Mouse (Mus musculus) ES-Bruce4 (cell line): Measurements from ENCODE around the gene Gsg1l2. TPM values are rescaled to one million over a fixed set of nuclear protein-coding genes. Genes with fewer than 3 reads are reported as not detected.

Experiments used
- H3K27ac ChIP-seq: 2 replicates; pipeline ENCODE4 v1.5.1; 2012; ENCODE audit warnings: low read length, inconsistent platforms; ENCODE audit not compliant: insufficient read depth
- H3K27me3 ChIP-seq: 2 replicates; pipeline ENCODE4 v1.6.1; 2012; ENCODE audit warnings: mild to moderate bottlenecking, low read length, inconsistent platforms; ENCODE audit not compliant: control insufficient read depth, poor library complexity, insufficient read depth, severe bottlenecking
- H3K36me3 ChIP-seq: 2 replicates; pipeline ENCODE4 v1.6.1; 2012; ENCODE audit warnings: inconsistent platforms, mild to moderate bottlenecking, low read length, moderate library complexity; ENCODE audit not compliant: control insufficient read depth, poor library complexity, insufficient read depth, severe bottlenecking
- H3K4me1 ChIP-seq: one replicate; pipeline ENCODE4 v1.8.1; 2011; ENCODE audit warnings: low read length; ENCODE audit not compliant: control insufficient read depth, insufficient read depth
- H3K4me3 ChIP-seq: 2 replicates; pipeline ENCODE4 v1.5.1; 2011; ENCODE audit warnings: low read depth, mild to moderate bottlenecking, low read length
- H3K9ac ChIP-seq: 2 replicates; pipeline ENCODE4 v1.6.1; 2012; ENCODE audit warnings: low read depth, mild to moderate bottlenecking, inconsistent platforms; ENCODE audit not compliant: poor library complexity, severe bottlenecking
- H3K9me3 ChIP-seq: replicated peaks from 2 replicates; pipeline ENCODE4 v1.6.1; 2012; ENCODE audit warnings: mild to moderate bottlenecking, low read length, inconsistent platforms; ENCODE audit not compliant: control insufficient read depth, poor library complexity, insufficient read depth, severe bottlenecking
- CTCF ChIP-seq: IDR thresholded peaks from one replicate; pipeline ENCODE4 v1.8.1; 2011; ENCODE audit warnings: low read depth, low read length
- EP300 ChIP-seq: IDR thresholded peaks from 2 replicates; pipeline ENCODE4 v1.6.1; 2011; ENCODE audit warnings: low read depth, low read length; ENCODE audit not compliant: insufficient read depth
- POLR2A ChIP-seq: IDR thresholded peaks from one replicate; pipeline ENCODE4 v1.8.1; 2011; ENCODE audit warnings: low read length; ENCODE audit not compliant: insufficient read depth
- polyA plus RNA-seq: library from polyadenylated mRNA; stranded (reverse); fragments of >200 nt; gene quantifications from 2 replicates; pipeline ENCODE4 v1.2.4, GENCODE M21; 2011; ENCODE audit warnings: low read depth; ENCODE audit not compliant: missing spikeins, insufficient read depth, insufficient read length

Gene Gsg1l2
- not detected in 2 replicates for polyA plus RNA-seq

- H3K9ac ChIP-seq = no peak within 1 kb of the TSS
- H3K36me3 ChIP-seq = no peaks in the 10 kb centered on the region
- no peak within 1 kb of the TSS for H3K27ac ChIP-seq
- H3K9me3 ChIP-seq = no peaks in the 10 kb centered on the region
- H3K27me3 ChIP-seq = no peaks in the 10 kb centered on the region
- TF ChIP-seq POLR2A (no peak), CTCF (no peak), EP300 (no peak)
- H3K4me3 ChIP-seq = no peak within 1 kb of the TSS
- H3K4me1 ChIP-seq = no peaks in the 10 kb centered on the region
Observed at GRCm38 (mm10) chr11:67774379-67774778, at the start of gene Gsg1l2. TSS of gene Gsg1l2 (plus strand) at chr11:67774608.

GRCm38 (mm10) chr11:67727095-67727494, 47.3 kb upstream of the Gsg1l2 start:
- no peak overlapping the region for H3K4me3 ChIP-seq
- H3K9ac ChIP-seq = no peak overlapping the region
- no peaks in the 10 kb centered on the region for H3K9me3 ChIP-seq
- no peaks in the 10 kb centered on the region for H3K36me3 ChIP-seq
- no peaks in the 10 kb centered on the region for H3K4me1 ChIP-seq
- TF ChIP-seq EP300 (no peak), POLR2A (no peak), CTCF (no peak)
- no peak overlapping the region for H3K27ac ChIP-seq
- no peaks in the 10 kb centered on the region for H3K27me3 ChIP-seq

DNA sequence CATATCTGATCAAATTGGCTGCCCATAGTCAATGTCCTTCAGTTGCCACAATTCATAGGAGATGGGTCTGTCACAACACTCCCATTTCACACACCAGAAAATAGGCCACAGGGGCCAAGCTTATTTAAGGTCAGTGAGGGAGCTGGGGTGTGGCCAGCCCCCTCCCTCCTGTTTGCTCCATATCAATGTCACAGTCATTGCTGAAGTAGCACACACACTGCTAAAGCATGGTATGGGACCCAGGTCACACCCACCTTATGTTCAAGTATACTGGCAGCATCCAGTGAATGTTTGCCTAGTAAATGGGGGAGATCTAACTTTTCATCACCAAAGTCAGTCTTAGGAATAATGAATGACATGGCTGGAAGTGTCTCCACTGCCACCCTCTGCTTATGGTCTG, 45.7 kb upstream of the Gsg1l2 start:
- no peak overlapping the region for H3K4me3 ChIP-seq
- TF ChIP-seq POLR2A (no peak), EP300 (no peak), CTCF (no peak)
- H3K36me3 ChIP-seq = no peaks in the 10 kb centered on the region
- no peaks in the 10 kb centered on the region for H3K4me1 ChIP-seq
- no peak overlapping the region for H3K9ac ChIP-seq
- H3K27ac ChIP-seq = no peak overlapping the region
- H3K9me3 ChIP-seq = no peaks in the 10 kb centered on the region
- no peaks in the 10 kb centered on the region for H3K27me3 ChIP-seq

DNA sequence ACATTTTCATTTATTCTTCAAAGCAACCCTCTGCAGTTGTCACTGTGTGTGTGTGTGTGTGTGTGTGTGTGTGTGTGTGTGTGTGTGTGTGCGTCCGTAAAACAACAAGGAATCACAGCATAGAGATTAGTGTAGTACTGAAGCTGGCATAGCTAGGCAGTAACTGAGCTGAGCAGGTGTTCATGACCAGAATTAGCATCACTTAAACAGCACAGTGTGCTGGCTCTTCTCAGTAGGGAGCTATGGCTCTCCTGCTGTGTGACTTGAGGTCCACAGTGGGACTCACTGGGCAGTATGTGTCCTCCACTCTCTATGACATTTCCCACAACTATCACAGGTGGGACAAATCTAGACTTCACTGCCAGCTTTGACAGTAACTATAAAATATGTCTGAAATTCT, 43.4 kb upstream of the Gsg1l2 start:
- H3K27me3 ChIP-seq = no peaks in the 10 kb centered on the region
- H3K4me3 ChIP-seq = no peak overlapping the region
- H3K9ac ChIP-seq = no peak overlapping the region
- H3K9me3 ChIP-seq = no peaks in the 10 kb centered on the region
- no peak overlapping the region for H3K27ac ChIP-seq
- no peaks in the 10 kb centered on the region for H3K36me3 ChIP-seq
- TF ChIP-seq EP300 (no peak), POLR2A (no peak), CTCF (no peak)
- no peaks in the 10 kb centered on the region for H3K4me1 ChIP-seq

DNA sequence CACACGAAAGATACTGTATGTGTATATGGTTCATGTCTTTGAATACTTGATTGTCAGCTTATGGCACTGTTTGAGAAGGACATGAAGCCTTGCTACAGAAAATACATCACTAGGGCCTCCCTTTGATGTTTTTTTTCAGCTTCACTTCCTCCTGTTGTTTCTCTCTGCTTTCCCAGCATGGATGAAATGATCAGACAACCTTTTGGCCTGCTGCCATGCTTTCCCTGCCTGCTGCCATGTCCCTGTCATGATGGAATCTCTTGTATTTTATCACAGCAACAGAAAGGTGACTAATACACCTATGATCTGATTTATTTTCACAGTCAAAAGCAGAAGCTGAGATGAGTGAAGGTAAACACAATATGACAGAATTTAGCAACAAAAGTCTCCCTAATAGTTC, 40.7 kb upstream of the Gsg1l2 start:
- no peak overlapping the region for H3K27ac ChIP-seq
- no peak overlapping the region for H3K9ac ChIP-seq
- no peaks in the 10 kb centered on the region for H3K27me3 ChIP-seq
- H3K4me1 ChIP-seq = no peaks in the 10 kb centered on the region
- no peaks in the 10 kb centered on the region for H3K9me3 ChIP-seq
- no peaks in the 10 kb centered on the region for H3K36me3 ChIP-seq
- no peak overlapping the region for H3K4me3 ChIP-seq
- TF ChIP-seq POLR2A = no peak

DNA sequence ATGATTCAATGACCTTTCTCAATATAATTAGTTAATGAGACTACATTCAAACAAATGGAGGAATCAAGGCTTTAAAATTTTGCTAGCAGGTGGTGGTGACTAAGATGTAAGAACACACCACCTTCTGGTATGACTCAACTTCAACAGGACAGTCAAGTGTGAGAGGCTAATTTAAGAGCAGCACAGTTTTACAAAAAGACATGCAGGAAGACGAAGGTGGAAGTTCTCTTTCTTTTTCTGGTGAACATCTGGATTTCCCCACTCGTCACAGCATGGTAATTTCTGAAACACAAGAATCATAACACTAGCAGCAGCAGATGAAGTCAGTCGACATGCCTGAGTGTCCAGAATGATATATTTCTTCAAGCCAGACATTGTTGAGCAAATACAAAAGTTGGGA, 39.8 kb upstream of the Gsg1l2 start:
- no peaks in the 10 kb centered on the region for H3K9me3 ChIP-seq
- no peak overlapping the region for H3K27ac ChIP-seq
- H3K36me3 ChIP-seq = no peaks in the 10 kb centered on the region
- H3K9ac ChIP-seq = no peak overlapping the region
- no peaks in the 10 kb centered on the region for H3K27me3 ChIP-seq
- H3K4me3 ChIP-seq = no peak overlapping the region
- TF ChIP-seq EP300 (no peak), CTCF (no peak), POLR2A (no peak)
- no peaks in the 10 kb centered on the region for H3K4me1 ChIP-seq
